Mouse (Mus musculus) myocyte (in vitro differentiated cells): ENCODE measurements around the gene Scg3.

ENCODE experiments used
- E2F4 ChIP-seq: IDR thresholded peaks from one replicate; pipeline ENCODE4 v1.6.1; 2011; ENCODE audit warnings: mild to moderate bottlenecking, control low read depth, moderate library complexity; ENCODE audit not compliant: insufficient read depth
- MAX ChIP-seq: IDR thresholded peaks from one replicate; pipeline ENCODE4 v1.6.1; 2011; ENCODE audit warnings: low read depth, mild to moderate bottlenecking, control low read depth
- MYOD1 ChIP-seq, 3 experiments: IDR thresholded peaks; one replicate each; pipeline ENCODE4 v1.6.1; 2011; ENCODE audit warnings: control low read depth in 2 of 3, low read depth in 2 of 3, mild to moderate bottlenecking in 2 of 3, moderate library complexity in 1 of 3; ENCODE audit not compliant: insufficient read length in 2 of 3, control insufficient read depth in 1 of 3
- POLR2A ChIP-seq: IDR thresholded peaks from one replicate; pipeline ENCODE4 v1.6.1; 2011; ENCODE audit warnings: low read depth, mild to moderate bottlenecking, control low read depth, moderate library complexity; ENCODE audit not compliant: insufficient read length
- REST ChIP-seq: IDR thresholded peaks from one replicate; pipeline ENCODE4 v1.6.1; 2011; ENCODE audit warnings: mild to moderate bottlenecking, control low read depth, moderate library complexity; ENCODE audit not compliant: insufficient read depth, insufficient read length
- TCF12 ChIP-seq: IDR thresholded peaks from one replicate; pipeline ENCODE4 v1.6.1; 2011; ENCODE audit warnings: mild to moderate bottlenecking, control low read depth; ENCODE audit not compliant: poor library complexity, insufficient read depth, severe bottlenecking
- TCF3 ChIP-seq: IDR thresholded peaks from one replicate; pipeline ENCODE4 v1.6.1; 2011; ENCODE audit warnings: low read depth, control low read depth; ENCODE audit not compliant: insufficient read length
- USF1 ChIP-seq: IDR thresholded peaks from one replicate; pipeline ENCODE4 v1.6.1; 2011; ENCODE audit warnings: low read depth, mild to moderate bottlenecking, control low read depth, moderate library complexity

DNA sequence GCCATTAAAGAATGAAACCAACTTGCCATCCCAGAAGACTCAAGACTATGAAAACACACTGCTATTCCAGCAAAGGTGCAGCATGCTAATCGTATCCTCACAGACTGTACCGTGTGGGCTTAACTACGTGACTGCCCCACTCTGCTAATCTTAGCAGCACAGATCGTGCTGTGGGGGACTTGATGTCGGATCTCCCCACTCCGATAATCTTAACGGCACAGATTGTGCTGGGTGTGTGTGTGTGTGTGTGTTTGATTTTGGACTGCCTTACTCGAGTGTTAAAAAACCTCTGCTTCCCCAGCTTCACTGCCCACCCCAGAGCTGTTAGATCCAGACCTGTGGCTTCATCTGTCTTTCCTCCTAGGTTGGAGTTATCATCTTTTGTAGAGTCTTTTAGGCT lies 22.9 kb downstream of the Scg3 start:
- no peak for TF ChIP-seq POLR2A
- no peak for TF ChIP-seq TCF3
- no peak for TF ChIP-seq TCF12
- no peak for TF ChIP-seq USF1
- no peak for TF ChIP-seq MYOD1 (IDR thresholded peaks at IDR 0.05; ENCODE audit: control insufficient read depth in 1 of 3, insufficient read length in 2 of 3, low read depth in 2 of 3)
- no peak for TF ChIP-seq MAX
- no peak for TF ChIP-seq E2F4
- no peak for TF ChIP-seq REST
